In genomic region chr9:41048820-41049219, GRCm38 (mm10) we compare ENCODE assay signal across 12 mouse cellular contexts. TPM values are rescaled to one million over a fixed set of nuclear protein-coding genes. Genes with fewer than 3 reads are reported as not detected.
"Had no signal": no experiment of that assay in that cellular context is flagged by ENCODE, and none has a peak within 500 bp of the region (broad histone marks: within the 10 kb centered on the region; RNA-seq: fewer than 3 reads in every experiment).

No protein-coding gene starts in this region.

- H3K9me3 ChIP-seq: limb, embryonic 12.5 days; liver, embryonic 13.5 days; lung, embryonic 15.5 days; midbrain, embryonic 15.5 days; neural tube, embryonic 15.5 days had no signal

- H3K36me3 ChIP-seq: limb, embryonic 12.5 days; liver, embryonic 13.5 days; lung, embryonic 15.5 days; midbrain, embryonic 15.5 days had no signal

- H3K4me3 ChIP-seq: limb, embryonic 12.5 days; liver, embryonic 13.5 days; lung, embryonic 15.5 days; midbrain, embryonic 15.5 days; neural tube, embryonic 15.5 days had no signal

- H3K4me1 ChIP-seq: limb, embryonic 12.5 days had no signal

- H3K27me3 ChIP-seq: limb, embryonic 12.5 days; liver, embryonic 13.5 days; lung, embryonic 15.5 days; midbrain, embryonic 15.5 days; neural tube, embryonic 15.5 days had no signal

- DNase-seq: kidney, adult 8-10 months; kidney, postnatal 25 days; liver, embryonic 13.5 days; liver, postnatal 0 days; thymus, postnatal 4 days had no signal

- H3K27ac ChIP-seq: limb, embryonic 12.5 days; liver, embryonic 13.5 days; lung, embryonic 15.5 days; midbrain, embryonic 15.5 days; neural tube, embryonic 15.5 days; stomach, postnatal 0 days had no signal

RNA-seq across cellular contexts. Expression of gene Crtam, which starts 44.4 kb away (rescaled TPM):
- total RNA-seq: megakaryocyte progenitor cell, adult 5-6 weeks had no signal
- polyA plus RNA-seq: lung, embryonic 15.5 days; neural tube, embryonic 11.5 days; stomach, postnatal 0 days had no signal
